Mouse (Mus musculus) yolk sac, embryonic 10.5 days (tissue): ENCODE data around the gene Cacna1e.
A peak's percentile ranks its signal among the peaks of the same experiment; 100 is the strongest.

ENCODE experiments used
- DNase-seq: peaks from one replicate; pipeline ENCODE4 v3.0.0-alpha.2; 2017; ENCODE audit warnings: low spot score

The Cacna1e gene

DNA sequence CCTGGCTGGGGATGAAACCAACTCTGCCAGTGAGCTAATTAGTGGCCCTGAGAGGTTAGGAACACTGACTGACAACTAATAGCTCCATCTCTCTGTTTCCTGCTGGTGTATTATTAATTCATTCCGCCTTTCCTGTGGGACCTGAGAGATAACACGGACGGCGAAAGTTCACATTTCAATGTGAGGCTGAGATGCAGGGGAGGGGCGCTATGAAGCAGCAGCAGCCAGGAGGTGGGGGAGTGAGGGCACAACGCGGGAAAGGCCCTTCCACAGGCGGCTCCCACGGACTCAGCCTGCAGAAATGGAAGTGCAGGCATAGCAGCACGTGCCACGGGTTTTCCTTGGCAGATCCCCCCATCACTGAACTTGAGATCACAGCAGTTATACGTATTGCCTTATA lies 99.4 kb downstream of the Cacna1e start:
- DNase-seq, result no peak

DNA sequence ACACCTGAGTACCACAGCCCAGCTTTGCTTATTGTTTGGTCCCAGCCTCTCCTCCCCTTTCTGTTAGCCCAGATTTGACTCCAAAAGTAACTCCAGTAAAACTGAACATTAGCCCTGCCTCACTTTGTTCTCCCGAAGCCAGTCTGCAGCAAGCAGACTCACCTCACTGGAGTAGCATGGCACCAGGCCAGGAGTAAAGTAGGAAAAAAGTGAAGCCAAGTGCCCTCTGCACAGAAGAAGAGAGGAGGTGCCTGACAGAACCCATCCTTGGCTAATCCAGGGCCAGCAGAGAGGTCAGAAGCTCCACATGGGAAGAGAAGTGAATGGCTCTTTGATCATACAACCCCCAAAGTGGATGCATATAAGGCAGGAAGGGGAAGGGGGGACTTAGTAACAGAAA lies 100.8 kb downstream of the Cacna1e start:
- no peak for DNase-seq

DNA sequence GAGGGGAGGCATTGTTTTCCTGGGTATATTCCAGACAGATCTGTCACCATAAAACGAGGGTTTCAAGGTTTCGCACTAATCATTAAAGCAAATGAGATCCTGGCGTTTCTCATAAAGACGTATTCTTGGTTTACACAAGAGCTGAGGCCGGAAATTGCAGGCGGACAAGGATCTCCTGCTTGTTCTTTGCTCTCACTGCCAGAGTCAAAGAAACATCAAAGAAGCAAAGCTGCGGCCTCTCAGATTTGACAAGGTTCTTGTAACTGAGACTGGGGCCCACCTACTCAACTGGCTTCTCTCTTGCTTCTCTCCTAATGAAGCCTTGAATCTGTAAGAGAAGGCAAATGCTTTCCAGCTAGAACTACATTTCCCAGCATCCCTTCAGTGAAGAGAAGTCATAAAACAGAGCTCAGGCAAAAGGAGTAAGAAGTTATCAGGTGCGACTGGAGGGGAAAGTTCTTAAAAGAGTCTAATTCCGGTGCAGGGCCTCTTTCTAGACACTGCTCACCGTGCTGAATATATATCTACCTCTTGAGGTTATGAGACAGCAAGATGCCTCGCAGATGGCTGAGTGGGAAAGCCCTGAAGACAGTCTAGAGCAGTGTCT lies 104.3 kb downstream of the Cacna1e start:
- no peak for DNase-seq

DNA sequence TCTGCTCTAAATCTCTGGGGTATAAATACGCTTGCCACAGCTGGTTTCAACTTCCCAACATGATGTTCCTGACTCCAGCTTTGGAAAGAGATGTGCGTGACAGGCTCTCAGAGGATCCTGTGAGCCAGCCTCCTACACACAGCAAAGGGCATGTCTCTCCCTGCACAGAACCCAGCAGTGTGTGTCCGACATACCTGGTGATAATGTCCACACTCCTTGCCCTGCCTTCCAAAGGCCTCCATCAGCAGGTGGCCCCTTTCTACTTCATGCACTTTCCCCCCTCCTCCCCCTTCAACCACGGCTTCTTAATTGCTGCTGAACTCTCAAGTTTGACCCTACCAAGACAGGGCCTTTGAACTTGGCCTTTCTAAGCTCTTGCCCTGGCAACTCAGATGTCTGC lies 108.0 kb downstream of the Cacna1e start:
- no peak for DNase-seq

DNA sequence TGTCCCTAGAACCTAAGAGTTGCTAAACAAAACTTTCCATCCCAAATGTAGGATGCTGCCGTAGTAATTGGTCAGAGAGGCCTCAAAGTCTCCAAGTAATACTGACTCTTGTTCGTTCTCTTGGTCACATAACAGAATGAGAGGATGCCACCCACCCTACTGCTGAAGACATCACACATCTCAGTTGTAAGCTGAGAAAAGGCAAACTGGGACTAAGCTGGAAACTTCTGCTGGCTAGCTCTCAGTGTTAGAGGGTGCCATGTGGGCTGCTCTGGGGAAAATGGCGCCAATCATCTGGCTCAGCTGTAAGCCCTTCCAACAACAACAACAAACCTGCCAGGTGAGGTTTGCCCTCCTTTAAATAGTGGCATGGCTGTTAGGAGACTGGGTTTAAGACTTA lies 109.8 kb downstream of the Cacna1e start:
- no peak for DNase-seq

DNA sequence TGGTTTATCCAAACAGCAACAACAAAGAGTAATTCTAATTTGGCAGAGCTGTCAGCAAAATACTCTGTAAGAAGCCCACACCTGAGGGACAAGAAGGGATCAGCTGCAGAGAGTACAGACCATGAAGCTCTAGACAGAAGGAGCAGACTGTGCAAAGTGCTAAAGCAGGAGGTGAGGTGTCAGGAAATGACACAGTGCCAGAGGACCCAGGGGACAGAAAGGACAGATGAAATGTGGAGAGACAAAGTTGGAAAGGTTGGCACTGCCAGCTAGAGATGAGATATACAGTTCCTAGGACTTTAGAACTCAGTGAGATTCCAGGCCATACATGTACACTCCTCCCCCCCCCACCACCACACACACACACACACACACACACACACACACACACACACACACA lies 113.2 kb downstream of the Cacna1e start:
- no peak for DNase-seq

DNA sequence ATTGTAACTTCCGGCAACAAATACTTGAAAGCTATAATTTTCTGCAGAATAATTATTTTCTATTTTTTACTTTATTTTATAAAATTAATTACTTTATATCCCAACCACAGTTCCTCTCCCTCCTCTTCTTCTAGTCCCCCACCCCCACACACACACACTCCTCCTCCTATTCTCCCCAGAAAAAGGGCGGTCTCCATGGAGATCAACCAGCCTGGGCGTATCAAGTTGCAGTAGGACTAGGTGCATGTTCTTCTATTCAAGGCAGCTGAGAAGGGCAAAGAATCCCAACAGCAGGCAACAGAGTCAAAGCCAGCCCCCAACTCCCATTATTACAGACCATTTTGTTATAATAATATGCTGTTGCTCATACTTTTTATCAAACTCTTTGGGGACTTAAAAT lies 113.8 kb downstream of the Cacna1e start:
- DNase-seq, result no peak

DNA sequence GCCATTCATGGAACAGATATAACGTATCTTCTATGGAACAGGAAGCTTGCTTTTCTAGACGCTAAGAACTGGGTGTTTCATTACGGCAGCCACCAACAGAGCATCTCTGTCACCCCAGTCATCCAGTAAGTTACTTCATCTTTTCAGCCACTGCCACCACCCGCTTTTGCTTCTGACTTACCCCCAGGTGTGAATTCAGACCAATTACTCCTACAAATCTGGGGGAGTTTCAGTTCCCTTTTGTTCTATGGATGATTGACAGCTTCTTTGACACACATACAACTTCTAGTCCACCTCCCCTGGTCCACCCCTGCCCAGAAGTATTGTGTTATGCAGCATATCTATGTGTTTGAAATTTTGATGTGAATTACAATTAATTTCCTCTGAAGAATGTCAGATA lies 121.2 kb downstream of the Cacna1e start:
- DNase-seq, result no peak

DNA sequence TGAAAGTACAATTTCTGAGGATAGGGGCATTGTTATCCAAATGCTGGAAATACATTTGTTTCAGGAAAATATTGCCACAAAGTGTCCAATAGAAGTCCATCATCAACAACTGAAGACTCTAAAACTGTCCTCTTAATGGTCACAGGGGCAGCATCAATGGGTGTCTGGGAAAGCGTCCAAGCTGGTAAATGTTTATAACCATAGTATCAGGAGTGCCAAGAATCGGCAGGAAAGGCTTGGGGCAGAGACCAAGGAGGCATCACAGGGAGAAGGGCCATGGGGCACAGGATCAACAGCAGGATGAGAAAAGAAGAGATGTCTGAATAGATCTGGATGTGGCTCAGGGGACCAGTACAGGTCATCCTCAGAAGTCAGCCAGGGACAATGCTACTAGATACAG lies 132.2 kb downstream of the Cacna1e start:
- no peak for DNase-seq

DNA sequence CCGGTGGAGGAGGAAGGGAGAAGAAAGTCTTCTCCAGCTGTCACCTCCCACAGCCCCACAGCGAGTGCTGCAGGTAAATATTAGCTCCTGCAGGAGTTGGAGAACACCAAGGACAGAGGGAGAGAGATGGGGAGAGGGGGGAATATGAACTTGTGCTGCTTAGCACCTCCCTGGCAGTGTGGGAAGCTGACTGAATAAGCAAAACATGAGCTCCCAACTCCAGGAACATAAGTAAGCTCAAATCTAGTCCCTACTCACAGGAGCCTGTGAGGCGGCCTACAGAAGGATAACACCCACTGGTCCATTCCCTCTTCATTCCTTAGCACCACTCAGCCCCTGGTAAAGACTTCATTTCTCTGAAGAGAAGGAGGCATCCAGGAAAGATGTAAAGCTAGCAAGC lies 135.8 kb downstream of the Cacna1e start:
- no peak for DNase-seq

DNA sequence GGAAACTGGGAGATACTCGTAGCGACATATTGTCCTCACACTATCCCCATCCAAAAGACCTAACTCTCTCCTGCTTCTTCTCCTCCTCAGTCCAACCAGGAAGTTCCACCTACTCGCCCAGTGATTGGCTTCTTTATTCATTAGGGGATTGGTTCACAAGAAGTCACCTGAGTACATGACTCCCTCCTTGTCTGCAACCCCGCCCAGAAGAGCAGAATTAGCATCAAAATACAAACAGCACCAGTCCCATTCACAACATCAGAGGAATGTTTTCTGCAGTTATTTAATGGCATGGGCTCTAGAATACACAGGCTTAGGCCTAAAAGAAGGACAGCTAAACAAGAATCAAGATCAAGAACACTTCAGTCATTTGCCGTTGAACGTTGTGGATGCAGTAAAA lies 139.1 kb downstream of the Cacna1e start:
- no peak for DNase-seq

DNA sequence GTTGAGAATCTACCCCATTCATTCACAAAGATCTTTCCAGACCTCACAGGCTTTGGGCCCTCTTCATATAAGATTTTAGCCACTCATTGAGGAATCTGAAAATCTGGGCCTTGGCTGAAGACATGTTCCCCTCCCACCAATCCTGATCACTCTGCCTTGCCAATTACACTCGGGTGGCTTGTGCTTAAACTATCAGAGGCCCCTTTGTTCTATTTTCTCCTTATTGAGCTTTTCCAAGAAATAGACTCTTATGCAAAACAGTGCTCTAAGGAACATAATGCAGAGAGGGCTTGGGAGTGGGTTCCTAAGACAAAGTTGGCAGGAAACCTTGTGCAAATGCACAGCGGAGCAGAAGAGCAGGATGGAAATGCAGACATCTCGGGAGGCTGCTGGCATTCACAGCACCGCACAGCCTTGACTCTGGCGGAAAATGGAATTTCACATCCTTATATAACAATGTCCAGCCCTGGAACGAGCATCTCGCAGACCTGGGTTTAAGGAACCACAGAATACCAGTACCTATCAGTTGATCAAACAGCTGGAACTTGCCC lies 153.8 kb downstream of the Cacna1e start:
- no peak for DNase-seq

DNA sequence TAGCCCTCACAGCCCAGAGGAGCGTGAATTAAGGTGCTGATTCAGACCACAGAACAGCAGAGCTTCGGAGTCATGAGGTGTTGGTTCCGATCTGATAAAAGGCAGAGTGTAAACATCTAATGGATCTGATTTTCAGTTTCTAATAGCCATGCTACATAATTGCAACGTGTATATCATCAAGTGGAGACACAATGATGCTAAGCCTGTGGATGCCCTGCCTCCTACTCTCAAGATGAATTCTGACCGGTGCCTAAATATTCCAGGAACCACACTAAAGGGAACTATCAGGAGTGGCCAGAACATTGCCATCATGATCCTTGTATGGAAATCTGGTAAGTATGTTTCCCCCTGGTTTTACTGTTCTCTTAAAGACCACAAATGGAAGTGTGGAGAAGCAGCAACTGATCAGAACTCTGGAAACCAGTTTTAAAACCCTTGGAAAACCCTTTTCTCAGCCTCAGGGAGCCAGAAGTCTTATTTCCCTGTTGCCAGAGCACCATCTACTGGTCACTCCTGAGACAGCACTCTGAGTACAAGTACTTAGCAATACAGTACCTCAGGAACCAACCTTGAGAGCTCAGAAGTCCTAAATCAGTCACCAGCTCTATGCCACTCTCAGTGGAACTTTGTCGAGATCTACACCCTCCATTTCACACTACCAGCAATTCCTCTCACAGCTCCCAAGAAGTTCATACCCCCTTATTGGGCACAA lies 154.9 kb downstream of the Cacna1e start:
- peak; percentile 41 for DNase-seq

DNA sequence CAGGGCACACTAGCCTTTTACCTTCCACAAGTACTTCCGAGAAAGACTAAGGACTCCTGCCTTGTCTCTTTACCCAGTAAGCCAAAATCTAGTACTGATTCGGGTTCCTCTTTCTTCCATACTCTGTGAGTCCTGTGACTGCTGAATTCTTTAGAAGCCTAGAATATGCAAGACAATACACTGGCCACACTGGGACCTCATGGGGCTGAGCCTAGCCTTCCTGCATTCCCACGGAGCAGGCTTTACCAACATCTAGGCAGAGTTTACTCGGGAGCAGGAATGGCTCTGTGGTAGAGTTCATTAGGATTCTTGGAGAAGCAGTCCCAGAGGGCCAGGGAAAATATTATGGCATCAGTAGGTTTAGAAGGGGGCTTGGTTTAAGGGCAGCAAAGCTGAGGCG lies 155.6 kb downstream of the Cacna1e start:
- DNase-seq, result no peak

DNA sequence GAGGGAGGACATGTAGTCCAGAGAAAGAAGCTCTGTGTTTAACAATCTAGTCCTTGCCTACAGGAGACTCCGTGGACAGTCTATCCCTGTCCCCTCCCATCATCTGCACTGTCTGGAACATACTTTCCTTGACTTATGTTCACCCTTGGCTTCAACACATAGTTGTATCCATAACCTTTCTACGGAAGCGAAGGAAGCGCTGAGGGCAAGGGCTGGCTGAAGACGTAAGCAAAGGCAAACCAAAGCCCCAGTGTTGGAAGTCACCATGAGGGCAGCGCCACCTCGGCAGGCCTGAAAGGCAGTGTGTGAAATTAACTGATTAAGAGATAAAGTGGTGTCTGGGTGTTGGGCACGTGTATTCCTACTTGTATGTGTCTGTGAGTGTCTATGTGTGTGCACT lies 156.6 kb downstream of the Cacna1e start:
- DNase-seq, result no peak

DNA sequence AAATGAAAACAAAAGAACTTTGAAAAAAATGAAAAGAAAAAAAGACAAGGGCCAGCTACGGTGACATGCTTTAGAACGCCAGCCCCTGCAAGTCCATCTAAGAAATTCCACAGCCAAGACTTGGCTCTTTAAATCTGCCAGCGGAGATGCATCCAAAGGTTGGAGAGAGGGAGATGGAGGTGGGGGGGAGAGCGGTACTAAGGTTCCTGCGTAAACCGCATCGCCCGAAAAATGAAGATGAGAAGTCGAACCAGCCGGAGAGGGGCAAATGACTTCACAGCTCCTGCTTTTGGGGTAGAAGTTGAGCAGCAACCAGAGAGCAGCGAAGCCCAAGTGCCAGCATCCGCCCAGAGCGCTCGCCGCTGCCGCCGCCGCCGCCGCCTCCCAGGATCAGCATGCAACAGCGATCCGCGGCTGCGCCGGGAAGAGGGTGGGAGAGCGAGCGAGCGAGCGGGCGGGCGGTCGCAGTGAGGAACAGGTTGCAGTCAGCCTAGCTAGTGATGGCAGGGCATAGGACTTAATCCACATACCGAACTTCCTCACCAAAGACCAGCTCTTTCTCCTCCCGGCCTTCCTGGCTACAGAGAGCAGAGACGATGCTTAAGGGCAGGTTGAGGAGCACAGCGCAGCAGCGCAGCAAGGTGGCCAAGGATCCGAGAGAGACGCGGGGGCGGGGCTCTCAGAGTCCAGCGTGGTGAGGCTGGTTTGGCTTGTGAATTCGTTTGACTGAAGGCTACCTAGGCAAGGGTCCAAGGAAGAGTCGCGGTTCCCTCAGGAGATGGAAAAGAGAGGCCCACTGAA lies 157.7 kb downstream of the Cacna1e start:
- DNase-seq, result peak; percentile 11

DNA sequence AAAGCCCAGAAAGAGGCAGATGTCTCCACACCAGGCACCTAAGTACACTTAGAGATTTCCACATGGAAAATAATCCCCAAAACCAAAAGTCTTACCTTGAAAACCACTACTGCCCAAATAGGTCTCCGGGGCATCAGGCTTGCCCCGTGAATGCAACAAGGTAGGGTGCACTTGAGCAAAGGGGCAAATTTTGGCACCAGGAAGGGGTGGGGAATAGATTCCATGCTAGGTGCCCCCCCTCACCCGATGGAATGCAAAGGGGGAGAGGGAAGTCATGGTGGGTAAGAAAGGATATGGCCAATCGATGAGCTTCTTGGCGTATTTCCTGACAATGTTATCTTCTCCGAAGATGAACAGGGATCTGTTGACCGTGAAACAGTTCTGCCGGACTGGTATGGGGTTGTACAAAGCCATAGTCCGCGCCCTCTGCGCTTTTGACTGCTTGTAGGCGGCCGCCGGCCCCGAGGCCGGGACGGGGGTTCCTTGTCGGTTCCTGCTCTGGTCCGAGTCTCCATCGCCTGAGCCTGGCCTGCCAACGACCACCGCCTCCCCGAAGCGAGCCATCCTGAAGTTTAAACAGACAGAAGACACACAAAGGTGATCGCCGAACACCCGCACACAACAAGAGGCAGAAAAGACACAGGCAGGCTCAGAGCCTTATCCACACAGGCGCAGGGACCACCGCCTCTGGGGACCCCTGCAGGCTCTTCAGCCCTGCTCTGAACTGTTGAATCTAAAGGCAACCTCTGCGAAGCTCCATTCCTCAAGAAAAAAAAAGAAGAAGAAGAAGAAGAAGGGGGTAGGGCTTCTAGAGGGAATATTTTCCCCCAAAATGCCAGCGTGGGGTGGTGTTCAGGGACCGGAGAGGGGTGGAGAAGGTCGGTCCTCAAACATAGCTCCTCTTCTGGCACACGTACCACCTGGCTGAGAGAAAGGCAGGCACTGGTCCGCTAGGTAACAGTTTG lies 158.7 kb downstream of the Cacna1e start:
- DNase-seq, result no peak

DNA sequence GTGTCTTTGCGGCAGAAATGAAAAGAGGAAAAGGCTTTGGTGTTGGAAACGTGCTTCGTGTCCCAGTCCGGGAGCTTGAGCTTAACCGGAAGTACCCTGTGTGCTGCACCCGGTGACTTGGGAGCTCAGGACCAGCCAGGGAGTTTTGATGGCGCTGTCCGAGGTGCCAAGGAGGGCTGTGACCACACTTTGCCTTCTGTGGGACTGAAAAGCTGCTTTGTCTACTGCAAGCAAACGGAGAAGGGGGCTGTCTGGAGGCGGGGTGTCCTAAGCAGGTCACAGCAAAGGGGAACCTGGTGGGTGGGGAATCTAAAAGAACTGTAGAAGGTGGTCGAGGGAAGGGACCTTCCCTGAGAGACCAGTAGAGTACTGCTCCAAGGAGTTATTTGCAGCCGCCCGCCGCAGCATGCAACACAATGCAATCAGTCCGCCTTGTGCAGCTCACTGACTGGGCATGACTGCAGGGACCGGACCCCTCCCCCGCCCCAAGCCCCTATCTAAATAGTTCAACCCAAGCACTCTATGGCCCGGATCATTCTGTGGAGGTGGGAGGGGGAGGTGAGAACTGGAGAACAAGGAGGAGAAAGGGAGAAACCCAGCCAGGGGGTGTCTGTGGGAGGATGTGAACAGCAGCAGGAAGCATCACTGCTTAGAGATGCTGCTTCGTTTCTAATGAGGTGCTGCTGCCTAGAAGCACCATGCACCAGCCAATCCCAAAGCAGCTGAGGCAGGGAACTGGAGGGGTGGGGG lies 160.6 kb downstream of the Cacna1e start:
- DNase-seq, result peak; percentile 11

DNA sequence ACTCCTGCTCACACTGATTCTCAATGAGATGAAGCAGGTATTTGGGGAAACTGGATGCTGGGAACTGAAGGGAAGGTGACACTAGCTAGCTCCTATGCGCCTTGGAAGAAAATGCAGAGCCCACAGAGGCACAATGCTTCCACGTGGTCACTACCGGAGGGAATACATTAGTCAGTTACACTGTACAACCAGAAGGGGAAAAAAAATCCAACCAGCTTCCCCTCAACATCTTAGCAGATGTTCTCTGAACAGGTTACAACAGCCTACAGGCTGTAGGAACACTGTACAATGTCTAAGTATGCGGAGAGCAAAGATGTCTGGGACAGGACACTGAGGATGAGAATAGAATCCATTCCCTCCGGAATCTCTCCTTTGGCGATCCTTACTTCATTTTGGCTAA lies 161.2 kb downstream of the Cacna1e start:
- DNase-seq, result no peak

DNA sequence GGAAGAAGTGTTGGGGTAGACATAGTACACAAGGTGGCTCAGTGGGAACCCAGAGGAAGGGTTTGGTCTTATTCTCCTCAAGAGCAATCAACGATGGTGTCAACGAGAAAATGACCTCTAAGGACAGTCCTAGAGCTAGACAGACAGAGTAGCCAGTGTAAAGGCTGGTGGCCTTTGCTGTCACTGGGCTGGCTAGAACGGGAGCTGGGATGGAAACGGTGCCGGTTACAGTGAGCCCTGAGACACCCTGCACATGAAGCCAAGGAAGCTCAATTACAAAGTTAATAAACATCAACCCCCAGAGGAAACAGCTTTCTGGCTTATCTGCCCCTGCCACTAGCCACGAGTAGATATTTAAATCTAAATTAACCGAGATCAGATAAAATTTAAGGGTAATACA lies 168.7 kb downstream of the Cacna1e start:
- DNase-seq, result no peak

DNA sequence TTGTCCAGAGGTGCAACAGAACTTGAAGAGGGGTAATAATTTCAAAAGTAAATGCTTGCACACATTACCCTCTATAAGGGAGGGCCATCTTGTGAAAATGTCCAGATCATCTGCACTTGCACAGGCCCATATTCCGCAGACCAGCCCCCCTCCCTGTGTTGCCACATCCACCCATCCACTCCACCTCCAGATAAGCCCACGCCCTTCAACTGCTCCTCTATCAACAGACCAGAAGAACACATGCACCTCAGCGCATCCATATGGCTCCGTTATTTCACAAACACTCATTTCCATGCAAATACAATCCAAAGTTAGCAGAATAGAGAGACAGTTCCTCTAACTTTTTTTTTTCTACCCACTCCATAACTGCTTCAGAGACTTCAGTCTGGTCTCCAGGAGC lies 171.6 kb downstream of the Cacna1e start:
- DNase-seq, result no peak
